Mouse (Mus musculus): Measurements from ENCODE around the gene Pik3r1.

GRCm38 (mm10) chr13:101768630-101768991, 594 bp upstream of the Pik3r1 start:
- TF ChIP-seq POLR2A (IDR thresholded peaks at IDR 0.05; ENCODE audit: low read depth, low read length) (no peak), CTCF (IDR thresholded peaks at IDR 0.05; ENCODE audit: extremely low read depth, insufficient read depth, insufficient read length, insufficient replicate concordance) (no peak)

Data from spleen, adult 2 months (tissue).